Mouse (Mus musculus) testis, adult 2 months (tissue): Measurements from ENCODE around the gene Gse1.

Source experiments
- CTCF ChIP-seq: fragments of 200-500 bp; IDR thresholded peaks from 2 replicates; pipeline ENCODE4 v1.5.1; 2012; ENCODE audit warnings: low read depth, mild to moderate bottlenecking, inconsistent platforms, low read length, moderate library complexity; ENCODE audit not compliant: control insufficient read depth, insufficient read depth, insufficient replicate concordance
- POLR2A ChIP-seq: fragments of 200-500 bp; IDR thresholded peaks from 2 replicates; pipeline ENCODE4 v1.6.1; 2012; ENCODE audit warnings: low read depth, mild to moderate bottlenecking, inconsistent platforms, low read length, moderate library complexity; ENCODE audit not compliant: control insufficient read depth

DNA sequence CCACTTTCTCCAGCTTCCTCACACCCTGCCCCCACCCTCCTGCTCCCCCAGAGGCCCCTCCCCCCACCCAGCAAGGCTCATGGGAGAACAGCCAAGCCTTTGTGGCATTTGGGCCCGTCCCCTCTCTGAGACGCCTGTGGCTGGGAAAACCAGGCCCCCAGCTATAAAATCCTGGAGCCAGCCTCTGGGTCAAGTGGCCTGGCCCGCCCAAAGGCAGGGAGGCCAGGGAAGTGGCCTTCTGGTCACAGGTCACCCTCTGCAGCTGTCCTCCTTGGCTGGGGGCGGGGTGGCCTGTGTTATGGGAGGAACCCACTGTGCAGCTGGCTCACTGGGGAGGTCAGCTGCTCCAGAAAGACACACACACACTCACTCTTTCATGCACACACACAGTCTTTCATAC is 37.2 kb downstream of the Gse1 start:
- no peak for TF ChIP-seq CTCF
- no peak for TF ChIP-seq POLR2A
